Mouse (Mus musculus) MEL (cell line): ENCODE results near the gene Olfr560. TPM values are rescaled to one million over a fixed set of nuclear protein-coding genes. Genes with fewer than 3 reads are reported as not detected.

ENCODE experiments used
- DNase-seq: peaks from one replicate; pipeline ENCODE4 v3.0.0; 2011; ENCODE audit warnings: low read depth, low spot score
- H3K27ac ChIP-seq: 2 replicates; pipeline ENCODE4 v1.5.1; 2012; ENCODE audit warnings: low read depth, mild to moderate bottlenecking, control low read depth, low read length, moderate library complexity; ENCODE audit not compliant: control insufficient read depth
- H3K27me3 ChIP-seq, 2 experiments: fragments of 150-350 bp in 1 of 2; sonication (generic) in 1 of 2; 2 replicates each; pipeline ENCODE4 v1.6.1; 2012; ENCODE audit warnings: low read length in 2 of 2, mild to moderate bottlenecking in 2 of 2, improper control_type of control experiment in 1 of 2, moderate library complexity in 1 of 2; ENCODE audit not compliant: insufficient read depth in 2 of 2, control insufficient read depth in 1 of 2
- H3K36me3 ChIP-seq, 2 experiments: 2 replicates each; pipeline ENCODE4 v1.6.1; 2012 to 2014; ENCODE audit warnings: low read length in 2 of 2, improper control_type of control experiment in 1 of 2, inconsistent platforms in 1 of 2, mild to moderate bottlenecking in 1 of 2; ENCODE audit not compliant: insufficient read depth in 2 of 2, control insufficient read depth in 1 of 2
- H3K4me1 ChIP-seq, 2 experiments: fragments of 150-350 bp in 1 of 2; sonication (generic) in 1 of 2; 2 replicates each; pipeline ENCODE4 v1.6.1; 2012; ENCODE audit warnings: low read length in 2 of 2, improper control_type of control experiment in 1 of 2, mild to moderate bottlenecking in 1 of 2; ENCODE audit not compliant: insufficient read depth in 2 of 2, control insufficient read depth in 1 of 2
- H3K4me3 ChIP-seq, 2 experiments: fragments of 150-350 bp in 1 of 2; sonication (generic) in 1 of 2; 2 replicates each; pipeline ENCODE4 v1.5.1; 2012; ENCODE audit warnings: low read depth in 2 of 2, low read length in 2 of 2, mild to moderate bottlenecking in 2 of 2, moderate library complexity in 2 of 2, control low read depth in 1 of 2, improper control_type of control experiment in 1 of 2; ENCODE audit not compliant: control insufficient read depth in 1 of 2, insufficient read depth in 1 of 2
- H3K79me2 ChIP-seq: 2 replicates; pipeline ENCODE4 v1.6.1; 2012; ENCODE audit warnings: mild to moderate bottlenecking, low read length, moderate library complexity; ENCODE audit not compliant: control insufficient read depth, poor library complexity, insufficient read depth
- H3K9ac ChIP-seq: 2 replicates; pipeline ENCODE4 v1.6.1; 2012; ENCODE audit warnings: low read depth, mild to moderate bottlenecking, control low read depth, low read length, moderate library complexity; ENCODE audit not compliant: control insufficient read depth, poor library complexity, severe bottlenecking
- H3K9me3 ChIP-seq: fragments of 150-350 bp; sonication (generic); replicated peaks from 2 replicates; pipeline ENCODE4 v1.6.1; 2012; ENCODE audit warnings: mild to moderate bottlenecking, low read length, improper control_type of control experiment, moderate library complexity; ENCODE audit not compliant: insufficient read depth
- CHD1 ChIP-seq: IDR thresholded peaks from 2 replicates; pipeline ENCODE4 v1.6.1; 2012; ENCODE audit warnings: low read depth, mild to moderate bottlenecking, inconsistent platforms, low read length, improper control_type of control experiment
- CTCF ChIP-seq, 3 experiments: IDR thresholded peaks in 2 of 3; conservative IDR thresholded peaks in 1 of 3; 2 replicates each; pipeline ENCODE4 v1.5.1; 2011 to 2012; ENCODE audit warnings: low read length in 3 of 3, low read depth in 2 of 3, mild to moderate bottlenecking in 2 of 3, improper control_type of control experiment in 1 of 3, inconsistent platforms in 1 of 3, mixed read lengths in 1 of 3, moderate library complexity in 1 of 3; ENCODE audit not compliant: control insufficient read depth in 1 of 3, insufficient read depth in 1 of 3, poor library complexity in 1 of 3, severe bottlenecking in 1 of 3
- E2F4 ChIP-seq: IDR thresholded peaks from 2 replicates; pipeline ENCODE4 v1.6.1; 2011; ENCODE audit warnings: low read depth, low read length, improper control_type of control experiment, borderline replicate concordance
- EP300 ChIP-seq, 2 experiments: IDR thresholded peaks; 2 replicates each; pipeline ENCODE4 v1.6.1; 2011; ENCODE audit warnings: improper control_type of control experiment in 2 of 2, low read length in 2 of 2, low read depth in 1 of 2, mild to moderate bottlenecking in 1 of 2
- GABPA ChIP-seq: IDR thresholded peaks from 2 replicates; pipeline ENCODE4 v1.6.1; 2012; ENCODE audit warnings: low read depth, mild to moderate bottlenecking, inconsistent platforms, low read length, improper control_type of control experiment, moderate library complexity
- HCFC1 ChIP-seq: IDR thresholded peaks from 2 replicates; pipeline ENCODE4 v1.6.1; 2012; ENCODE audit warnings: low read depth, mild to moderate bottlenecking, inconsistent platforms, low read length, improper control_type of control experiment, moderate library complexity
- KAT2A ChIP-seq: conservative IDR thresholded peaks from 2 replicates; pipeline ENCODE4 v1.6.1; 2012; ENCODE audit warnings: low read depth, low read length, improper control_type of control experiment, inconsistent platforms
- MAZ ChIP-seq: IDR thresholded peaks from 2 replicates; pipeline ENCODE4 v1.6.1; 2012; ENCODE audit warnings: low read depth, mild to moderate bottlenecking, inconsistent platforms, low read length, improper control_type of control experiment
- MXI1 ChIP-seq: IDR thresholded peaks from 2 replicates; pipeline ENCODE4 v1.6.1; 2011; ENCODE audit warnings: mild to moderate bottlenecking, low read depth, low read length, improper control_type of control experiment
- MYB ChIP-seq: IDR thresholded peaks from 2 replicates; pipeline ENCODE4 v1.6.1; 2011; ENCODE audit warnings: mild to moderate bottlenecking, low read depth, low read length, improper control_type of control experiment
- MYC ChIP-seq: IDR thresholded peaks from 2 replicates; pipeline ENCODE4 v1.6.1; 2011; ENCODE audit warnings: low read depth, mild to moderate bottlenecking, low read length, improper control_type of control experiment, moderate library complexity
- POLR2A ChIP-seq, 2 experiments: IDR thresholded peaks; 2 replicates each; pipeline ENCODE4 v1.6.1; 2011 to 2012; ENCODE audit warnings: low read length in 2 of 2, mild to moderate bottlenecking in 2 of 2, control low read depth in 1 of 2, improper control_type of control experiment in 1 of 2, low read depth in 1 of 2, moderate library complexity in 1 of 2; ENCODE audit not compliant: control insufficient read depth in 1 of 2, insufficient read depth in 1 of 2, poor library complexity in 1 of 2
- POLR2AphosphoS2 ChIP-seq: IDR thresholded peaks from 2 replicates; pipeline ENCODE4 v1.6.1; 2011; ENCODE audit warnings: low read length, improper control_type of control experiment
- RAD21 ChIP-seq: IDR thresholded peaks from 2 replicates; pipeline ENCODE4 v1.6.1; 2011; ENCODE audit warnings: mild to moderate bottlenecking, low read depth, low read length, improper control_type of control experiment
- RCOR1 ChIP-seq: IDR thresholded peaks from 2 replicates; pipeline ENCODE4 v1.6.1; 2012; ENCODE audit warnings: low read depth, mild to moderate bottlenecking, inconsistent platforms, low read length, improper control_type of control experiment
- SIN3A ChIP-seq: IDR thresholded peaks from 2 replicates; pipeline ENCODE4 v1.6.1; 2012; ENCODE audit warnings: low read length, improper control_type of control experiment, inconsistent platforms
- TAL1 ChIP-seq: IDR thresholded peaks from 2 replicates; pipeline ENCODE4 v1.6.1; 2012; ENCODE audit warnings: mild to moderate bottlenecking, inconsistent platforms, low read length, moderate library complexity, mixed read lengths
- USF1 ChIP-seq: IDR thresholded peaks from 2 replicates; pipeline ENCODE4 v1.6.1; 2014; ENCODE audit warnings: low read depth, mild to moderate bottlenecking, inconsistent platforms, low read length, improper control_type of control experiment, moderate library complexity
- ZC3H11A ChIP-seq: IDR thresholded peaks from 2 replicates; pipeline ENCODE4 v1.6.1; 2012; ENCODE audit warnings: low read depth, mild to moderate bottlenecking, inconsistent platforms, low read length, improper control_type of control experiment
- ZMIZ1 ChIP-seq: IDR thresholded peaks from 2 replicates; pipeline ENCODE4 v1.6.1; 2012; ENCODE audit warnings: low read depth, mild to moderate bottlenecking, inconsistent platforms, low read length, improper control_type of control experiment, moderate library complexity
- polyA plus RNA-seq, 2 experiments: library from polyadenylated mRNA; stranded (reverse) in 1 of 2; unstranded in 1 of 2; fragments of >175 nt in 1 of 2; fragments of >200 nt in 1 of 2; gene quantifications; 2 replicates each; pipeline versions ENCODE4 v1.2.1 to v1.2.4; 2012; ENCODE audit warnings: low replicate concordance in 2 of 2, low read depth in 1 of 2; ENCODE audit not compliant: insufficient read length in 2 of 2, insufficient read depth in 1 of 2, missing spikeins in 1 of 2
- total RNA-seq: library from RNA; depleted of rRNA; stranded (reverse); fragments of 300-350 nt; gene quantifications from 2 replicates; pipeline ENCODE4 v1.2.3, GENCODE M21; 2012

The Olfr560 gene
- total and polyA plus RNA-seq, 3 experiments, result not detected

DNA sequence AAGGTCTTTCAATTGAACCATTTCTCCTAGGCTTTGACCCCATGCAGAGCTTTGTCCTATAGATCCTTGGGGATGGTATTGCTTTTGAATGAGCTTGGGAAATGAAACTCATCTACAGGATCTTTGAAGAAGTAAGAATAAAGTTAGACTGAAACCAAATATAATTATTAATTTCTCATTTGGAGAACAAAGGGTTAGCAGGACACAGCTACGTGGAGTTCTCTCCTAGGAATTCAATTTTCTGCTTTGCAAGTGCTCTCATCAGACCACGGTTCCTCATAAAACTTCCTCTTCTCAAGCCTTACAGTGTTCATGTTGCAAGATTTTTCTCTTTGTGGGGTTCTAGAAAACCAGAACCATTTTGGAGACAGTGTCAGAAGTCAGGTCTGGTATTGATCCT lies 11.8 kb upstream of the Olfr560 start, which contains the start of gene Olfr561:
Olfr561 (plus strand) TSS at position 301 of the 400 bp plus-strand sequence.
- Histone ChIP-seq H3K79me2 (no peaks in the 10 kb centered on the region), H3K27ac (no peak within 1 kb of the TSS), H3K4me3 (no peak within 1 kb of the TSS), H3K27me3 (no peaks in the 10 kb centered on the region), H3K4me1 (no peaks in the 10 kb centered on the region), H3K36me3 (no peaks in the 10 kb centered on the region), H3K9ac (no peak within 1 kb of the TSS), H3K9me3 (no peaks in the 10 kb centered on the region)
- no peak for TF ChIP-seq CTCF (IDR thresholded peaks at IDR 0.05 in 2 of 3, conservative IDR thresholded peaks at IDR 0.05 in 1 of 3; ENCODE audit: control insufficient read depth in 1 of 3, insufficient read depth in 1 of 3, low read depth in 2 of 3, low read length in 3 of 3, poor library complexity in 1 of 3, severe bottlenecking in 1 of 3)
- no peak for TF ChIP-seq ZMIZ1
- TF ChIP-seq RAD21, result no peak
- no peak for TF ChIP-seq MAZ
- TF ChIP-seq MYB, result no peak
- no peak for TF ChIP-seq SIN3A
- no peak for TF ChIP-seq HCFC1
- TF ChIP-seq MYC, result no peak
- TF ChIP-seq POLR2AphosphoS2, result no peak
- TF ChIP-seq POLR2A (IDR thresholded peaks at IDR 0.05; ENCODE audit: control insufficient read depth in 1 of 2, insufficient read depth in 1 of 2, low read depth in 1 of 2, low read length in 2 of 2, poor library complexity in 1 of 2), result no peak
- TF ChIP-seq RCOR1, result no peak
- TF ChIP-seq MXI1, result no peak
- no peak for TF ChIP-seq GABPA
- TF ChIP-seq EP300 (IDR thresholded peaks at IDR 0.05; ENCODE audit: low read depth in 1 of 2, low read length in 2 of 2), result no peak
- TF ChIP-seq KAT2A, result no peak
- TF ChIP-seq CHD1, result no peak
- TF ChIP-seq E2F4, result no peak
- no peak for DNase-seq

DNA sequence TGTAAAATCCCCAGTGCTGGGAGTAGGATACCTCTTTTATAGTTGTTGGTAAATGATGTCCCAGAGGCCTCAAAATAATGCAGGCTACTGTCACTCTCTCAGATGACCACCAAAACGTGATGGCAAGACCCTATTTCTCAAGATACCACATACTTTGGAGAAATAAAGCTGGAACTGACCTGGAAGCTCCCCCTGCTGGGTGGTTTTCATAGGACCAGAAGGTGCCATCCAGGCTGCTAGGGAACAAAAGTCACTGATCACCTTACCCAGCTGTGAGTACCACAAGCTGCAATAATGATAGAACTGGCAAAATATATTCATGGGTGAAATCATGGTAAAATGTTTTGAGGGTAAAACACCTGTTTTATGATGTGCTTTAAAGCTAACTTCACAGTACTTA lies 7.1 kb downstream of the Olfr560 start:
- H3K36me3 ChIP-seq, result no peaks in the 10 kb centered on the region
- TF ChIP-seq RAD21, result no peak
- TF ChIP-seq GABPA, result no peak
- no peak for TF ChIP-seq USF1
- TF ChIP-seq CTCF (IDR thresholded peaks at IDR 0.05 in 2 of 3, conservative IDR thresholded peaks at IDR 0.05 in 1 of 3; ENCODE audit: control insufficient read depth in 1 of 3, insufficient read depth in 1 of 3, low read depth in 2 of 3, low read length in 3 of 3, poor library complexity in 1 of 3, severe bottlenecking in 1 of 3), result peak in 1 of 3 experiments; percentile 16; a peak in 1 of 6 replicates
- TF ChIP-seq ZC3H11A, result no peak
- no peak for TF ChIP-seq TAL1
- DNase-seq, result peak; percentile 3
- H3K79me2 ChIP-seq, result no peaks in the 10 kb centered on the region
- no peak overlapping the region for H3K9ac ChIP-seq
- no peaks in the 10 kb centered on the region for H3K9me3 ChIP-seq
- no peak overlapping the region for H3K4me3 ChIP-seq
- H3K27ac ChIP-seq, result no peak overlapping the region
- H3K27me3 ChIP-seq, result no peaks in the 10 kb centered on the region
- H3K4me1 ChIP-seq, result no peaks in the 10 kb centered on the region
